Mouse (Mus musculus): ENCODE measurements around the gene Sugct. TPM values are rescaled to one million over a fixed set of nuclear protein-coding genes. Genes with fewer than 3 reads are reported as not detected.

The Sugct gene
- polyA plus RNA-seq, 1 experiment from 2014 or later = 17.3 TPM

DNA sequence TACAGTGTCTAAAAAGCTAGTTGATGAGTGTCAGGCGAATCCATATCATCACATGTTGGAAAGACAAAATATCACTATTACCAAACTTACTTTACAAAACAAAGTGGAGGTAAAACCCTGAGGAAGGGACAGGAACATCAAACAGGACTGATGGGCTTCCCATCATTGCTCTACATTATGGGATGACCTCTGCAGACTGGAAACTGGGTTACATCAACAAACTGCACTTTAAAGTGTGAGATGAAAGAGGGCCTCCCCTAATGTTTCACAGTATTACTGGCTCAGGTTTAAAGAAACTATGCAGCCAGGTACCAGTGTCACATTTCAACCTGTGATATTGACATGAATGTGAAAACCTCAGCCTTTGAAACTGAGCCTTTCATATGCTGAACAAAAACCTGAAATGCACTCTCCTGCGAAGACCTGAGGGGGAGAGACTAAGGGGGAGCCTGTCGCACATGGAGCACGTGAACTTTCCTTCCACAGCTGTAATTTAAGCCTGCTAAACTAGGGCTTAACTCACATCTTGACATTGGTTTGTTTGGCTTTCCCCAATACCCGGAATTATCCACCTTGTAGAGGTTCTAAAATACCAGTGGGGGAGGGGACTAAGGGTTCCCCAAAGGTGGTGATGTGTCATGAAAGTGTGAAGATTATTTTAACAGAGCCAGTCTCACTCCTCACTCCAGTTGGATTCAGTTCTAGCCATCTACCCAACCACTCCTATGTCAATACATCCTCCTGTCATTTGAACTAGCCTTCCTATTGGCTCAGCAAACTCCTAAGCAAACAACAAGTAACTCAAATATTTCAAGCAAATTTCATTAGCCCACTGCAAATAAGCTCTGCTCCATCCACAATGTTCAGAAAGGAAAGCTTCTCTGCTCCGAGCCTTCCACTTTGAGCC, 610.2 kb downstream of the Sugct start:
- no peak for ATAC-seq
- TF ChIP-seq CTCF (IDR thresholded peaks at IDR 0.05; ENCODE audit: low read depth) = no peak

GRCm38 (mm10) chr13:17081618-17082017, 613.7 kb downstream of the Sugct start:
- no peak overlapping the region for H3K9ac ChIP-seq (ENCODE audit: low read depth, low read length)
- no peaks in the 10 kb centered on the region for H3K4me1 ChIP-seq (replicated peaks; ENCODE audit: control insufficient read depth, insufficient read depth, low read length)
- H3K36me3 ChIP-seq (ENCODE audit: control insufficient read depth, insufficient read depth) = no peaks in the 10 kb centered on the region
- ATAC-seq = no peak
- WGBS = 70% methylated on average over 2 of the region's 2 CpGs
- no peak for TF ChIP-seq CTCF (IDR thresholded peaks at IDR 0.05; ENCODE audit: low read depth)
- no peak overlapping the region for H3K4me3 ChIP-seq (ENCODE audit: low read depth, low read length)
- no peaks in the 10 kb centered on the region for H3K27me3 ChIP-seq (replicated peaks; ENCODE audit: control insufficient read depth, insufficient read depth, low read length)
- H3K4me2 ChIP-seq (replicated peaks; ENCODE audit: low read depth) = no peak overlapping the region
- H3K9me3 ChIP-seq (ENCODE audit: control insufficient read depth) = no peaks in the 10 kb centered on the region
- no peak overlapping the region for H3K27ac ChIP-seq (ENCODE audit: low read depth, low read length)

More for the DNA sequence above, 610.2 kb downstream of the Sugct start:
- Histone ChIP-seq H3K4me3 (ENCODE audit: low read depth, low read length) (no peak overlapping the region), H3K27ac (ENCODE audit: low read depth, low read length) (no peak overlapping the region), H3K27me3 (replicated peaks; ENCODE audit: control insufficient read depth, insufficient read depth, low read length) (no peaks in the 10 kb centered on the region), H3K4me2 (replicated peaks; ENCODE audit: low read depth) (no peak overlapping the region), H3K9me3 (ENCODE audit: control insufficient read depth) (no peaks in the 10 kb centered on the region), H3K9ac (ENCODE audit: low read depth, low read length) (no peak overlapping the region), H3K4me1 (replicated peaks; ENCODE audit: control insufficient read depth, insufficient read depth, low read length) (no peaks in the 10 kb centered on the region), H3K36me3 (ENCODE audit: control insufficient read depth, insufficient read depth) (no peaks in the 10 kb centered on the region)
- WGBS = 55% methylated on average over 6 of the region's 6 CpGs

DNA sequence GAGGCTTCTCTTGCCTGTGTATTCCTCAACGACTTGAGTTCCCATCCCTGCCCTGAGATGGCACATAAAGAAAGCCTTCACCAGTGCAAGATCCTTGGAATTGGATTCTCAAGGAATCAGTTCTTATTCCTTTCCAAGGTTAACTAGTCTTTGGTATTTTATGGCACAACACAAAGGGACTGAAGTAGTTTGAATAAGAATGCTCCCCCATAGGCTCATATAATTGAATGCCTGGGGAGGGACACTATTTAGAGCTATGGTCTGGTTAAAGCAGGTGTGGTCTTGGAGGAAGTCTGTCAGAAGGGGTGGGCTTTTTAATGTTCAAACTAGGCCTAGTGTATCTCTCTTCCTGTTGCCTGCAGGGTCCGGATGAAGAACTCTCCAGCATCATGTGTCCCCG, 629.8 kb downstream of the Sugct start:
- Histone ChIP-seq H3K4me3 (ENCODE audit: low read depth, low read length) (no peak overlapping the region), H3K27ac (ENCODE audit: low read depth, low read length) (no peak overlapping the region), H3K4me1 (replicated peaks; ENCODE audit: control insufficient read depth, insufficient read depth, low read length) (no peaks in the 10 kb centered on the region), H3K27me3 (replicated peaks; ENCODE audit: control insufficient read depth, insufficient read depth, low read length) (no peaks in the 10 kb centered on the region), H3K9ac (ENCODE audit: low read depth, low read length) (no peak overlapping the region), H3K36me3 (ENCODE audit: control insufficient read depth, insufficient read depth) (no peaks in the 10 kb centered on the region), H3K9me3 (ENCODE audit: control insufficient read depth) (no peaks in the 10 kb centered on the region), H3K4me2 (replicated peaks; ENCODE audit: low read depth) (no peak overlapping the region)
- ATAC-seq = no peak
- WGBS = 80% methylated on average over 3 of the region's 3 CpGs
- TF ChIP-seq CTCF (IDR thresholded peaks at IDR 0.05; ENCODE audit: low read depth) = no peak

- TF ChIP-seq CTCF (IDR thresholded peaks at IDR 0.05; ENCODE audit: low read depth) = no peak
- Histone ChIP-seq H3K4me1 (replicated peaks; ENCODE audit: control insufficient read depth, insufficient read depth, low read length) (no peaks in the 10 kb centered on the region), H3K9ac (ENCODE audit: low read depth, low read length) (no peak overlapping the region), H3K9me3 (ENCODE audit: control insufficient read depth) (no peaks in the 10 kb centered on the region), H3K4me3 (ENCODE audit: low read depth, low read length) (no peak overlapping the region), H3K36me3 (ENCODE audit: control insufficient read depth, insufficient read depth) (no peaks in the 10 kb centered on the region), H3K27ac (ENCODE audit: low read depth, low read length) (no peak overlapping the region), H3K27me3 (replicated peaks; ENCODE audit: control insufficient read depth, insufficient read depth, low read length) (no peaks in the 10 kb centered on the region), H3K4me2 (replicated peaks; ENCODE audit: low read depth) (no peak overlapping the region)
- WGBS = 80% methylated on average over 2 of the region's 2 CpGs
- ATAC-seq = no peak
Observed at GRCm38 (mm10) chr13:17056650-17057049, 638.7 kb downstream of the Sugct start.

GRCm38 (mm10) chr13:17043426-17044224, 651.7 kb downstream of the Sugct start:
- no peaks in the 10 kb centered on the region for H3K9me3 ChIP-seq (ENCODE audit: control insufficient read depth)
- no peak for ATAC-seq
- no peak overlapping the region for H3K9ac ChIP-seq (ENCODE audit: low read depth, low read length)
- no peaks in the 10 kb centered on the region for H3K36me3 ChIP-seq (ENCODE audit: control insufficient read depth, insufficient read depth)
- no peak overlapping the region for H3K27ac ChIP-seq (ENCODE audit: low read depth, low read length)
- no peak for TF ChIP-seq CTCF (IDR thresholded peaks at IDR 0.05; ENCODE audit: low read depth)
- H3K4me3 ChIP-seq (ENCODE audit: low read depth, low read length) = no peak overlapping the region
- WGBS = 71% methylated on average over 3 of the region's 3 CpGs
- no peaks in the 10 kb centered on the region for H3K27me3 ChIP-seq (replicated peaks; ENCODE audit: control insufficient read depth, insufficient read depth, low read length)
- no peaks in the 10 kb centered on the region for H3K4me1 ChIP-seq (replicated peaks; ENCODE audit: control insufficient read depth, insufficient read depth, low read length)
- H3K4me2 ChIP-seq (replicated peaks; ENCODE audit: low read depth) = no peak overlapping the region

DNA sequence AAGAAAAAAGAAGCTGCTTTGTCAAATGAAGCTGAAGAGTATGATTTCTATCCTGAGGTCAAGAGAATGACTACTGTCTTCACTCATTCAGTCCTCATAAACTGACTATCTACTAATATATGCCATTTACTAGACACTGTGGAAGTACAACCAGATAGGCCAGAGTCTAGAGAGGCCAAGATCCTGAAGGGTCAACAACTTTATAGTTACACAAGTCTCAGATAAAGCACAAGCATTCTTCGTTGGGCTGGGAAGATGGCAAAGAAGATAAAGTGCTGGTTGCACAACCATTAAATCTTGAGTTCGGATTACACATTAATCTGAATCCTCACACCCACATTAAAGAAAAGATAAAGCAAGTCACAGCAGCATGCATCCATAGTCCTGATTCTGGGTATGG, 653.0 kb downstream of the Sugct start:
- Histone ChIP-seq H3K4me3 (ENCODE audit: low read depth, low read length) (no peak overlapping the region), H3K27ac (ENCODE audit: low read depth, low read length) (no peak overlapping the region), H3K36me3 (ENCODE audit: control insufficient read depth, insufficient read depth) (no peaks in the 10 kb centered on the region), H3K9ac (ENCODE audit: low read depth, low read length) (no peak overlapping the region), H3K4me1 (replicated peaks; ENCODE audit: control insufficient read depth, insufficient read depth, low read length) (no peaks in the 10 kb centered on the region), H3K27me3 (replicated peaks; ENCODE audit: control insufficient read depth, insufficient read depth, low read length) (no peaks in the 10 kb centered on the region), H3K9me3 (ENCODE audit: control insufficient read depth) (no peaks in the 10 kb centered on the region), H3K4me2 (replicated peaks; ENCODE audit: low read depth) (no peak overlapping the region)
- ATAC-seq = no peak
- 58% methylated on average over 2 of the region's 2 CpGs for WGBS
- no peak for TF ChIP-seq CTCF (IDR thresholded peaks at IDR 0.05; ENCODE audit: low read depth)
